Mouse (Mus musculus): ENCODE results near the gene Cdkn2d.
"Not testable (repeated sequence)": the region's sequence is repeated elsewhere in the genome, so short reads cannot be mapped to it uniquely, and the experiment has no call there.

- TF ChIP-seq CTCF (conservative IDR thresholded peaks at IDR 0.05; ENCODE audit: insufficient read depth, insufficient read length, low read depth, low read length); POLR2A (IDR thresholded peaks at IDR 0.05; ENCODE audit: low read depth, low read length): not testable (repeated sequence)
Measured at GRCm38 (mm10) chr9:21291868-21292267, 661 bp upstream of the Cdkn2d start.

Measured in kidney, adult 2 months (tissue).